Mouse (Mus musculus) stomach, postnatal 0 days (tissue): Measurements from ENCODE around the gene Map1b.

Experiments
- CTCF ChIP-seq: IDR thresholded peaks from 2 replicates; pipeline ENCODE4 v1.5.1; 2016; ENCODE audit warnings: antibody characterized with exemption, low read depth, mild to moderate bottlenecking, moderate library complexity
- EP300 ChIP-seq: optimal IDR thresholded peaks from 2 replicates; pipeline ENCODE3; 2016; ENCODE audit warnings: antibody characterized with exemption

- TF ChIP-seq CTCF (no peak), EP300 (no peak)
Observed at GRCm38 (mm10) chr13:99499764-99500163, 16.6 kb downstream of the Map1b start.
